Mouse (Mus musculus) hindbrain, embryonic 16.5 days (tissue): ENCODE measurements around the gene Rbfox2. TPM values are rescaled to one million over a fixed set of nuclear protein-coding genes. Genes with fewer than 3 reads are reported as not detected.

Experiments
- ATAC-seq: fragments of 200-750 bp; cut with Nextera tagmentation; 2 replicates; pipeline ENCODE4 v1.8.0; 2017; ENCODE audit warnings: moderate TSS enrichment, moderate library complexity
- H3K27ac ChIP-seq: fragments of 300-500 bp; sonication (generic); 2 replicates; pipeline ENCODE4 v1.5.1; 2014; ENCODE audit warnings: low read depth, mild to moderate bottlenecking, control low read depth, low read length, moderate library complexity
- H3K27me3 ChIP-seq: fragments of 300-500 bp; sonication (generic); replicated peaks from 2 replicates; pipeline ENCODE4 v1.6.1; 2014; ENCODE audit warnings: low read length; ENCODE audit not compliant: control insufficient read depth, insufficient read depth
- H3K36me3 ChIP-seq: fragments of 300-500 bp; sonication (generic); 2 replicates; pipeline ENCODE4 v1.6.1; 2014; ENCODE audit warnings: mild to moderate bottlenecking, low read length, moderate library complexity, mixed read lengths; ENCODE audit not compliant: control insufficient read depth, insufficient read depth
- H3K4me1 ChIP-seq: fragments of 300-500 bp; sonication (generic); 2 replicates; pipeline ENCODE4 v1.6.1; 2014; ENCODE audit warnings: low read depth, low read length; ENCODE audit not compliant: control insufficient read depth, insufficient read depth
- H3K4me2 ChIP-seq: fragments of 300-500 bp; sonication (generic); 2 replicates; pipeline ENCODE4 v1.6.1; 2014; ENCODE audit warnings: mild to moderate bottlenecking, low read length, control low read depth, moderate library complexity
- H3K4me3 ChIP-seq: fragments of 300-500 bp; sonication (generic); 2 replicates; pipeline ENCODE4 v1.5.1; 2014; ENCODE audit warnings: mild to moderate bottlenecking, low read length, control low read depth, moderate library complexity
- H3K9ac ChIP-seq: fragments of 300-500 bp; sonication (generic); 2 replicates; pipeline ENCODE4 v1.6.1; 2014; ENCODE audit warnings: low read depth, mild to moderate bottlenecking, control low read depth, low read length, moderate library complexity
- H3K9me3 ChIP-seq: fragments of 300-500 bp; sonication (generic); 2 replicates; pipeline ENCODE4 v1.6.1; 2014; ENCODE audit warnings: mild to moderate bottlenecking, low read length, moderate library complexity; ENCODE audit not compliant: control insufficient read depth
- WGBS: fragments of 180-500 bp; shearing (Covaris S2); extraction: QIAGEN DNeasy Blood & Tissue Kit; methylation state at CpG from one replicate; pipeline ENCODE4 v1.1.7; 2014; 5-methylcytosine and 5-hydroxymethylcytosine counted together
- polyA plus RNA-seq: library from polyadenylated mRNA; unstranded; fragments of >200 nt; fragmentation: Nextera tagmentation; extraction: Ambion mirVana; gene quantifications from 2 replicates; pipeline ENCODE4 v1.2.1, GENCODE M21; 2015

Gene Rbfox2
- polyA plus RNA-seq, 1 experiment from 2014 or later, result 122 TPM

- ATAC-seq, result 0 out of 2 replicates have a peak, but pooled peaks have one; percentile 14
- no peaks in the 10 kb centered on the region for H3K36me3 ChIP-seq
- H3K4me3 ChIP-seq, result no peak overlapping the region
- no peaks in the 10 kb centered on the region for H3K9me3 ChIP-seq
- no peak overlapping the region for H3K4me2 ChIP-seq
- no peaks in the 10 kb centered on the region for H3K27me3 ChIP-seq
- H3K4me1 ChIP-seq, result peaks cover 7% of the 10 kb centered on the region
- no peak overlapping the region for H3K27ac ChIP-seq
- 43% methylated on average over 1 of the region's 1 CpGs for WGBS
- H3K9ac ChIP-seq, result no peak overlapping the region
Observed at GRCm38 (mm10) chr15:77219571-77219970, 87.2 kb downstream of the Rbfox2 start.

GRCm38 (mm10) chr15:77218007-77218406 lies 88.8 kb downstream of the Rbfox2 start:
- no peak for ATAC-seq
- no peak overlapping the region for H3K27ac ChIP-seq

GRCm38 (mm10) chr15:77217523-77217922 lies 89.3 kb downstream of the Rbfox2 start:
- Histone ChIP-seq H3K27me3 (no peaks in the 10 kb centered on the region), H3K9ac (no peak overlapping the region), H3K27ac (no peak overlapping the region), H3K9me3 (no peaks in the 10 kb centered on the region), H3K4me1 (peaks cover 12% of the 10 kb centered on the region), H3K36me3 (no peaks in the 10 kb centered on the region), H3K4me3 (no peak overlapping the region), H3K4me2 (no peak overlapping the region)
- 50% methylated on average over 1 of the region's 1 CpGs for WGBS
- ATAC-seq, result no peak

More at GRCm38 (mm10) chr15:77218007-77218406, 88.8 kb downstream of the Rbfox2 start:
- no peak overlapping the region for H3K9ac ChIP-seq
- H3K4me3 ChIP-seq, result no peak overlapping the region
- peaks cover 13% of the 10 kb centered on the region for H3K4me1 ChIP-seq
- no peaks in the 10 kb centered on the region for H3K27me3 ChIP-seq
- H3K4me2 ChIP-seq, result no peak overlapping the region
- H3K36me3 ChIP-seq, result no peaks in the 10 kb centered on the region
- no peaks in the 10 kb centered on the region for H3K9me3 ChIP-seq
- 92% methylated on average over 3 of the region's 3 CpGs for WGBS

- H3K9me3 ChIP-seq, result no peaks in the 10 kb centered on the region
- H3K4me3 ChIP-seq, result no peak overlapping the region
- no peak overlapping the region for H3K27ac ChIP-seq
- H3K36me3 ChIP-seq, result no peaks in the 10 kb centered on the region
- H3K27me3 ChIP-seq, result no peaks in the 10 kb centered on the region
- 85% methylated on average over 6 of the region's 6 CpGs for WGBS
- H3K4me1 ChIP-seq, result peaks cover 11% of the 10 kb centered on the region
- no peak overlapping the region for H3K4me2 ChIP-seq
- no peak for ATAC-seq
- H3K9ac ChIP-seq, result no peak overlapping the region
Observed at GRCm38 (mm10) chr15:77216704-77217103, 90.1 kb downstream of the Rbfox2 start.

GRCm38 (mm10) chr15:77215178-77215800 lies 91.5 kb downstream of the Rbfox2 start:
- no peaks in the 10 kb centered on the region for H3K9me3 ChIP-seq
- H3K4me1 ChIP-seq, result peaks cover 11% of the 10 kb centered on the region
- ATAC-seq, result no peak
- peak overlapping the region; percentile 3; the same call in 1 of the 2 replicates for H3K27ac ChIP-seq
- no peaks in the 10 kb centered on the region for H3K36me3 ChIP-seq
- H3K27me3 ChIP-seq, result no peaks in the 10 kb centered on the region
- no peak overlapping the region for H3K9ac ChIP-seq
- WGBS, result 20% methylated on average over 5 of the region's 5 CpGs
- no peak overlapping the region for H3K4me3 ChIP-seq
- no peak overlapping the region for H3K4me2 ChIP-seq

GRCm38 (mm10) chr15:77214410-77215107 lies 92.2 kb downstream of the Rbfox2 start:
- H3K36me3 ChIP-seq, result no peaks in the 10 kb centered on the region
- no peak for ATAC-seq
- H3K27me3 ChIP-seq, result no peaks in the 10 kb centered on the region
- H3K4me3 ChIP-seq, result no peak overlapping the region
- H3K4me2 ChIP-seq, result no peak overlapping the region
- peaks cover 11% of the 10 kb centered on the region for H3K4me1 ChIP-seq
- WGBS, result 48% methylated on average over 8 of the region's 8 CpGs
- peak overlapping the region; percentile 54; the same call in 1 of the 2 replicates for H3K27ac ChIP-seq
- H3K9me3 ChIP-seq, result no peaks in the 10 kb centered on the region
- H3K9ac ChIP-seq, result no peak overlapping the region

GRCm38 (mm10) chr15:77213829-77214228 lies 93.0 kb downstream of the Rbfox2 start:
- ATAC-seq, result no peak
- no peaks in the 10 kb centered on the region for H3K27me3 ChIP-seq
- 50% methylated on average over 5 of the region's 5 CpGs for WGBS
- H3K27ac ChIP-seq, result no peak overlapping the region
- peaks cover 11% of the 10 kb centered on the region for H3K4me1 ChIP-seq
- no peaks in the 10 kb centered on the region for H3K9me3 ChIP-seq
- H3K4me3 ChIP-seq, result no peak overlapping the region
- no peak overlapping the region for H3K9ac ChIP-seq
- no peaks in the 10 kb centered on the region for H3K36me3 ChIP-seq
- no peak overlapping the region for H3K4me2 ChIP-seq

GRCm38 (mm10) chr15:77212818-77213217 lies 94.0 kb downstream of the Rbfox2 start:
- H3K9me3 ChIP-seq, result no peaks in the 10 kb centered on the region
- H3K27ac ChIP-seq, result no peak overlapping the region
- no peak overlapping the region for H3K4me2 ChIP-seq
- H3K27me3 ChIP-seq, result no peaks in the 10 kb centered on the region
- no peak overlapping the region for H3K9ac ChIP-seq
- no peak overlapping the region for H3K4me3 ChIP-seq
- ATAC-seq, result no peak
- H3K4me1 ChIP-seq, result peaks cover 11% of the 10 kb centered on the region
- WGBS, result 79% methylated on average over 7 of the region's 7 CpGs
- H3K36me3 ChIP-seq, result no peaks in the 10 kb centered on the region

- peaks cover 11% of the 10 kb centered on the region for H3K4me1 ChIP-seq
- H3K4me2 ChIP-seq, result no peak overlapping the region
- H3K9ac ChIP-seq, result no peak overlapping the region
- no peak for ATAC-seq
- no peaks in the 10 kb centered on the region for H3K36me3 ChIP-seq
- no peaks in the 10 kb centered on the region for H3K9me3 ChIP-seq
- no peaks in the 10 kb centered on the region for H3K27me3 ChIP-seq
- WGBS, result 79% methylated on average over 4 of the region's 4 CpGs
- no peak overlapping the region for H3K27ac ChIP-seq
- no peak overlapping the region for H3K4me3 ChIP-seq
Observed at GRCm38 (mm10) chr15:77212217-77212757, 94.5 kb downstream of the Rbfox2 start.
